Mouse (Mus musculus) cerebellum, postnatal 36 days (tissue): ENCODE measurements at regions not wholly inside any gene's neighbourhood (a gene's known extent, or its start where the extent isn't known, plus 50 kb on each side); places are given as distances from the start of the nearest gene placed in this dataset.

Source experiments
- DNase-seq, 2 experiments: peaks; one replicate each; pipeline ENCODE4 v3.0.0; 2021 to 2022; ENCODE audit warnings: mixed read lengths in 2 of 2

GRCm38 (mm10) chr2:171326909-171327308 lies 595.3 kb downstream of the Dok5 start:
- DNase-seq, result no peak

GRCm38 (mm10) chr2:171308486-171308885 lies 576.9 kb downstream of the Dok5 start:
- DNase-seq, result no peak

- DNase-seq, result no peak
Observed at GRCm38 (mm10) chr2:171306000-171306399, 574.4 kb downstream of the Dok5 start.

GRCm38 (mm10) chr2:171298519-171298918 lies 566.9 kb downstream of the Dok5 start:
- no peak for DNase-seq

GRCm38 (mm10) chr2:171295603-171296002 lies 564.0 kb downstream of the Dok5 start:
- no peak for DNase-seq

- no peak for DNase-seq
Observed at GRCm38 (mm10) chr2:171292579-171292978, 561.0 kb downstream of the Dok5 start.

GRCm38 (mm10) chr2:171285719-171286394 lies 554.2 kb downstream of the Dok5 start:
- no peak for DNase-seq

GRCm38 (mm10) chr2:171280132-171280531 lies 548.5 kb downstream of the Dok5 start:
- DNase-seq, result no peak

- DNase-seq, result no peak
Observed at GRCm38 (mm10) chr2:171279319-171279718, 547.7 kb downstream of the Dok5 start.

- DNase-seq, result no peak
Observed at GRCm38 (mm10) chr2:171253194-171253593, 521.6 kb downstream of the Dok5 start.

GRCm38 (mm10) chr2:171245391-171245790 lies 513.8 kb downstream of the Dok5 start:
- DNase-seq, result no peak

- no peak for DNase-seq
Observed at GRCm38 (mm10) chr2:171242356-171242755, 510.7 kb downstream of the Dok5 start.

- DNase-seq, result no peak
Observed at GRCm38 (mm10) chr2:171237276-171237960, 505.8 kb downstream of the Dok5 start.

- no peak for DNase-seq
Observed at GRCm38 (mm10) chr2:171232812-171233211, 501.2 kb downstream of the Dok5 start.

- no peak for DNase-seq
Observed at GRCm38 (mm10) chr2:171231288-171232050, 499.9 kb downstream of the Dok5 start.

- DNase-seq, result no peak
Observed at GRCm38 (mm10) chr2:171230536-171230935, 498.9 kb downstream of the Dok5 start.

GRCm38 (mm10) chr2:171228229-171228628 lies 496.6 kb downstream of the Dok5 start:
- DNase-seq, result no peak

- no peak for DNase-seq
Observed at GRCm38 (mm10) chr2:171213792-171214191, 482.2 kb downstream of the Dok5 start.

- no peak for DNase-seq
Observed at GRCm38 (mm10) chr2:171196472-171196871, 464.9 kb downstream of the Dok5 start.

- no peak for DNase-seq
Observed at GRCm38 (mm10) chr2:171192181-171192580, 460.6 kb downstream of the Dok5 start.
